Mouse (Mus musculus) liver, embryonic 15.5 days (tissue): ENCODE results near the gene St6gal1. TPM values are rescaled to one million over a fixed set of nuclear protein-coding genes. Genes with fewer than 3 reads are reported as not detected.

ENCODE experiments used
- ATAC-seq: fragments of 200-750 bp; cut with Nextera tagmentation; 2 replicates; pipeline ENCODE4 v1.8.0; 2017; ENCODE audit warnings: moderate number of reproducible peaks, mild to moderate bottlenecking, moderate library complexity; ENCODE audit not compliant: insufficient read depth
- H3K27ac ChIP-seq: fragments of 300-500 bp; sonication (generic); replicated peaks from 2 replicates; pipeline ENCODE4 v1.5.1; 2015; ENCODE audit warnings: mild to moderate bottlenecking, inconsistent platforms
- H3K27me3 ChIP-seq: fragments of 300-500 bp; sonication (generic); 2 replicates; pipeline ENCODE4 v1.6.1; 2015; ENCODE audit warnings: mild to moderate bottlenecking, inconsistent platforms
- H3K36me3 ChIP-seq: fragments of 300-500 bp; sonication (generic); replicated peaks from 2 replicates; pipeline ENCODE4 v1.6.1; 2015; ENCODE audit warnings: moderate library complexity, mild to moderate bottlenecking, inconsistent platforms
- H3K4me1 ChIP-seq: fragments of 300-500 bp; sonication (generic); replicated peaks from 2 replicates; pipeline ENCODE4 v1.6.1; 2015; ENCODE audit warnings: inconsistent platforms
- H3K4me2 ChIP-seq: fragments of 300-500 bp; sonication (generic); 2 replicates; pipeline ENCODE4 v1.6.1; 2015; ENCODE audit warnings: moderate library complexity, mild to moderate bottlenecking, inconsistent platforms
- H3K4me3 ChIP-seq: fragments of 300-500 bp; sonication (generic); replicated peaks from 2 replicates; pipeline ENCODE4 v1.5.1; 2015; ENCODE audit warnings: mild to moderate bottlenecking, inconsistent platforms
- H3K9ac ChIP-seq: fragments of 300-500 bp; sonication (generic); 2 replicates; pipeline ENCODE4 v1.6.1; 2015; ENCODE audit warnings: moderate library complexity, mild to moderate bottlenecking, inconsistent platforms
- H3K9me3 ChIP-seq: fragments of 300-500 bp; sonication (generic); replicated peaks from 2 replicates; pipeline ENCODE4 v1.6.1; 2016; ENCODE audit warnings: inconsistent platforms
- WGBS: fragments of 180-500 bp; shearing (Covaris S2); methylation state at CpG from one replicate; pipeline ENCODE4 v1.1.7; 2015; ENCODE audit warnings: mixed read lengths; ENCODE audit not compliant: insufficient replicate concordance; 5-methylcytosine and 5-hydroxymethylcytosine counted together
- polyA plus RNA-seq: library from polyadenylated mRNA; unstranded; fragments of >200 nt; fragmentation: Nextera tagmentation; extraction: Ambion mirVana; gene quantifications from 2 replicates; pipeline ENCODE4 v1.2.1, GENCODE M21; 2015

St6gal1 gene
- polyA plus RNA-seq, 1 experiment from 2014 or later: 12.9 TPM

DNA sequence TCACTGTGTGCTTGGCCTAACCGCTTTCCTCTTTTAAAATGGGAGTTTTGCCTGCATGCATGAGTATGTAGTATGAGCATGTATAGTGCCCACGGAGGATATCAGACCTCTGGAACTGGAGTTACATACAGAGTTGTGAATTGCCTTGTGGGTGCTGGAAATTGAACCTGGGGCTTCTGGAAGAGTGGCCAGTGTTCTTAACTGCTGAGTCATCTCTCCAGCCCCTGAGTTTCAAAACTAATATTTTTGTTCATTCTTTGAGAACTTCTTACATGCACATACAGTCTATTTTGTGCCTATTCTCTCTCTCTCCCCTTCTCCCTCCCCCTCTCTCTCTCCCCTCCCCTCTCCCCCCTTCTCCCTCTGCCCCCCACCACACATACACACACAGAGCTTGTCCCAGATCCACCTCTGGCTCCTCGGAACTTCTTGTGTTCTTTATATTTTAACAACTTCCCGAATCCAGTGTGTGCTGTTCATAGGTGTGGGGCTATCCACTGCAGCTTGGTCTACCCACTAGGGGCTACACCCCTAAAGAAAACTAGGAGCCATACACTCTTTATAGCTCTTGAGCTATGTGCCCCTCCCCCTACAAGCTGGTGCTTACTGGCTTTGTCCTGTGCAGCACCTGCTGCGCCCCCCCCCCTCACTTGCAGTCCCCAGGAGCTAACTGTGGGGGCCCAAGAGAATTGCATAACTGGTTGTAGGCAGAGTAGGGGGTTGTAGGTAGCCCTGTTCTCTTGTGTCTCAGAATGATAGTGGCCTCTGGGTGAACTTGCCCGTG lies 100.5 kb downstream of the St6gal1 start:
- H3K27me3 ChIP-seq: no peaks in the 10 kb centered on the region

DNA sequence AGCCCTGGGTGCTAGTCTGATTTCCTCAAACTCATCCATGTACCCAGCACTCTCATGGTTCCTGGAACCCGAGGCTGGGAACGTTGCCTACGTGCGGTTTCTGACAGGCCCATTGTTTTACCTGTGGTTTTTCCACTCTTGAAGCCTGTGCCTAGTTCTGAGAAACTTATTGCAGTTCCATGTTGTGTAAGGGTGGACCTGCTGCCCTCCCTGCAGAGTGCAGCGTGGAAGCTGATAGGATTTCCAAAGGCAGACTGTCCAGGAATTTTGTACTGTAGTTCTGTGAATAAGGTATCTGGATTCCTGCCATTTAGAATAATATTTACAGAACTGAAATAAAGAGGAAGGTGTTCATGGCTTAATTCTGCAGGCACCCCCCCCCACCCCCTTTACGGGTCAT lies 102.1 kb downstream of the St6gal1 start:
- ATAC-seq: peak; percentile 62
- H3K36me3 ChIP-seq: peaks cover 6% of the 10 kb centered on the region; the same call in 1 of the 2 replicates
- 0 out of 2 replicates have a peak, but pooled peaks cover 5% of the 10 kb centered on the region for H3K4me1 ChIP-seq
- no peak overlapping the region for H3K9ac ChIP-seq
- no peaks in the 10 kb centered on the region for H3K9me3 ChIP-seq
- 0 out of 2 replicates have a peak overlapping the region, but pooled peaks have one; percentile 45 for H3K27ac ChIP-seq
- 74% methylated on average over 6 of the region's 6 CpGs for WGBS
- H3K27me3 ChIP-seq: no peaks in the 10 kb centered on the region
- no peak overlapping the region for H3K4me2 ChIP-seq
- H3K4me3 ChIP-seq: no peak overlapping the region

More for the DNA sequence above, 100.5 kb downstream of the St6gal1 start:
- Histone ChIP-seq H3K4me1 (peaks cover 17% of the 10 kb centered on the region), H3K36me3 (peaks cover 13% of the 10 kb centered on the region; the same call in 1 of the 2 replicates), H3K4me3 (no peak overlapping the region), H3K4me2 (no peak overlapping the region), H3K9me3 (no peaks in the 10 kb centered on the region), H3K9ac (no peak overlapping the region), H3K27ac (no peak overlapping the region)
- ATAC-seq: no peak
- 55% methylated on average over 6 of the region's 6 CpGs for WGBS

DNA sequence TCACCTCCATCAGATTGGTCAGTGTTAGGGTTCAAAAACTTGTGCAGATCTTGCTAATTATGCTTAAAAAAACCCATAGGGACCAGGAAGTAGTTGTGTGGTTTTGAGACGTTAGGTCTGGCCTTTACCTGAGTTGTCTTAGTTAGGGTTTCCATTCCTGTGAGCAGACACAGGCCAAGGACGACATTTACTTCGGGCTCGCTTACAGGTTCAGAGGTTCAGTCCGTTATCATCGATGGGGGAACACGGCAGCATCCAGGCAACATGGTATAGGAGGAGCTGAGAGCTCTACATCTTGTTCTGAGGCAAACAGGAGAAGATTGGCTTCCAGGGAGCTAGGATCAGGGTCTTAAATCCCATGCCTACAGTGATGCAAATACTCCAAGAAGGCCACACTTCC lies 102.7 kb downstream of the St6gal1 start:
- H3K9me3 ChIP-seq: no peaks in the 10 kb centered on the region
- 70% methylated on average over 7 of the region's 7 CpGs for WGBS
- 0 out of 2 replicates have a peak, but pooled peaks cover 2% of the 10 kb centered on the region for H3K36me3 ChIP-seq

DNA sequence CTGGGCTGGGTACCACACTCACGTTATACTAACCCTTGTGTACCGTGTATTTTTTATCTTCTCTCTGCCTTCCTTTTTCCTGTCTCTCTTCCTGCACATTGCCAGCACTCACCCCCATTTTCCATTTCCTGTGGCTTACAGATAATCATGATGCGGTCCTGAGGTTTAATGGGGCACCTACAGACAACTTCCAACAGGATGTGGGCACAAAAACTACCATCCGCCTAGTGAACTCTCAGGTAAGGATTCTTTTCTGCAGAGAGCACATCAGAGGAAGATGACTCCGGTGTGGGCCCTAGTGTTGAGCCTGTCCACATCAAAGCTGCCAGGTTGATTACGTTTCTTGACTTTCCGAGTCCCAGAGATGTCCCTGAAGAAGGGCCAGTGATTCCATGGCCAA lies 103.7 kb downstream of the St6gal1 start:
- Histone ChIP-seq H3K36me3 (0 out of 2 replicates have a peak, but pooled peaks cover 2% of the 10 kb centered on the region), H3K4me2 (no peak overlapping the region), H3K4me1 (0 out of 2 replicates have a peak, but pooled peaks cover 5% of the 10 kb centered on the region), H3K4me3 (no peak overlapping the region), H3K27me3 (no peaks in the 10 kb centered on the region), H3K9me3 (no peaks in the 10 kb centered on the region), H3K27ac (no peak overlapping the region), H3K9ac (no peak overlapping the region)
- 32% methylated on average over 7 of the region's 7 CpGs for WGBS
- no peak for ATAC-seq

More for the DNA sequence above, 102.7 kb downstream of the St6gal1 start:
- Histone ChIP-seq H3K4me1 (0 out of 2 replicates have a peak, but pooled peaks cover 5% of the 10 kb centered on the region), H3K9ac (no peak overlapping the region), H3K4me3 (no peak overlapping the region), H3K27ac (no peak overlapping the region), H3K4me2 (no peak overlapping the region), H3K27me3 (no peaks in the 10 kb centered on the region)
- no peak for ATAC-seq

DNA sequence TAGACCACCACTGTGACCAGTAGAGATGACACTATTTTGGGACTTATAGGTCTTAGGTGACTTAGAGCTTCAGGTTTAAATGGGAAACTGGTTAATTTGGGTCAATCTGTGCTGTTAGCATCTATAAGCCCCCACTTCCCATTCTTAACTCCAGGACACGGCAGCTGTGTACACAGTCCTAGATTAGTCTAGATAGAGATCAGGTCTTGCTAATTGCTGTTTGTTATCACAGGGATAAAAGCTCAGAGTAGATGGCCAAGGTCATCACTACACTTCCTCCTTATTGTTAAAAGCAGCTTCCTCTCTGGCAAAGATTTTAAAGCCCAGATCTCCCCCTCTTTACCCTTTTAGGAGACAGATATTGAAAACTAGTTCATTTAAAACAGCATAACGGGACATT lies 107.6 kb downstream of the St6gal1 start:
- Histone ChIP-seq H3K9me3 (no peaks in the 10 kb centered on the region), H3K4me3 (no peak overlapping the region), H3K4me1 (peaks cover 2% of the 10 kb centered on the region; the same call in 1 of the 2 replicates), H3K27me3 (no peaks in the 10 kb centered on the region), H3K27ac (no peak overlapping the region), H3K4me2 (no peak overlapping the region), H3K9ac (no peak overlapping the region), H3K36me3 (0 out of 2 replicates have a peak, but pooled peaks cover 2% of the 10 kb centered on the region)
- no peak for ATAC-seq
- 28% methylated on average over 2 of the region's 2 CpGs for WGBS

DNA sequence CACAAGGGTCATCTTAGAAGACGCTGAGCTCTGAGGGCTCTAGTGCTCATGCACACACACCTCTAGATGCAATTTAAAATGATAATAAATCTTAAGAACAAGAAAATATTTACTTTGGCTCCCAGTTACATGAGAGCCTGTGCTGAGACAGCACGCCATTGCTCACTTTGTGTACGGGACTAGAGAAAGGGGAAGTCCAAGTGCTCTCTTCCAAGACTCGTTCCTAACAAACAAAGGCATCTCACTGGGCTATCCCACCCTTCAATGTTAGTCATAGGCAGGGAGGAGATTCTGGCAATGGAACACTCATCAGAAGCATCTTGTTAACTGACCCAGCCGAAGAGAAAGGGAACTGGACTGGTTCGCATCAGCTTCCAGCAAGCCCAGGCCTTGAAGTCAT lies 108.1 kb downstream of the St6gal1 start:
- Histone ChIP-seq H3K9ac (no peak overlapping the region), H3K4me2 (no peak overlapping the region), H3K27ac (no peak overlapping the region), H3K4me1 (peaks cover 2% of the 10 kb centered on the region; the same call in 1 of the 2 replicates), H3K9me3 (no peaks in the 10 kb centered on the region), H3K4me3 (no peak overlapping the region), H3K36me3 (0 out of 2 replicates have a peak, but pooled peaks cover 2% of the 10 kb centered on the region), H3K27me3 (no peaks in the 10 kb centered on the region)
- 53% methylated on average over 6 of the region's 6 CpGs for WGBS
- ATAC-seq: no peak

DNA sequence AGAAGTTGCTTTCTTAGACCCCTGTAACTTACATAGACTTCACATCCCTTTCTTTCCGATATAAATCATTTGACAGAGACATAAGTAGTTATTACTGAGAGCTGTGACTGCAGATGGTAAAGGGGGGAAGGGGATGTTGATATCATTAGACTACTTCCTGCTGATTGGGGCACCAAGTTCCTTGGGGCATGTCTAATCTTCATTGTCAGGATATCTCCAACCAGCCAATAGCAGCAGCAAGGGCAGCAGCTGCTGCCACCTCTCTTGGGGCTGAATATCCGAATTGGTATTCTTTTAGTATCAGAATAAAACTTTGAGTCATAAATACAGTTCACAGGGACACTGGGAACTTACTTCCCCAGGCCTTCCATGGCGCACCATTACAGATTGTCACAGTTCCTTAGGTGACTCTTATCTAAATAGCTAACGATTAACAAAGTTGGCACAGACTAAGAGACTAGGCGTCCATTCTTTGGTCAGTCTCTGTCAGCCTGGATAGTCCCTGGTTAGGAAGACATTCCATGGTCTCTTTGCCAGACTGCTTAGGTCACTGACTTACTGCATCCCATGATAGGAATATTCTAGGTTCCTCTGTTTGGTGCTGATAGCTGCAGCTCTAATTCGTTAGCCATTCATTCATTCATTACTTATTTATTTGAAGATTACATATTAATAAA lies 109.5 kb downstream of the St6gal1 start:
- Histone ChIP-seq H3K9ac (no peak overlapping the region), H3K36me3 (peaks cover 7% of the 10 kb centered on the region; the same call in 1 of the 2 replicates), H3K27me3 (no peaks in the 10 kb centered on the region), H3K4me3 (no peak overlapping the region), H3K4me2 (no peak overlapping the region), H3K27ac (no peak overlapping the region), H3K4me1 (peaks cover 2% of the 10 kb centered on the region; the same call in 1 of the 2 replicates), H3K9me3 (no peaks in the 10 kb centered on the region)
- ATAC-seq: no peak
- WGBS: 38% methylated on average over 6 of the region's 6 CpGs

DNA sequence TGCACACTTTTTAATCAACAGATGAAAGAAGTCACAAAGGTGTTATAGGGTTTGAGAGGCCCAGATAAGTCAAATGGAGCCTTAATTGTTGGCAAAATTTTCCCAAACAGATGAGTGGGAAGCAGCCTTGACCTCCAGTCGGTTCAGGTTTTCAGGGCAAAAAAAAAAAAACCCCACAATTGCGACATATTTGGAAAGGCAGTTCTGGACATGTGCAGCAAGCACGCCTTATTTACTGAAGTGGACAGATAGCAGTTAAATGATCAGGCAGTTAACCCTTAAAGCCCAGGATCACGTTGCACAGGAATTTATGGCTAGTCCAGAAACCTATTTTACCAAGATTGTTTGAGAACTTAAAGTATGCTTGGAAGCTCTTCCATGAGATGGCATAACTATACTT lies 112.8 kb downstream of the St6gal1 start:
- Histone ChIP-seq H3K4me3 (no peak overlapping the region), H3K36me3 (peaks cover 16% of the 10 kb centered on the region), H3K4me2 (no peak overlapping the region), H3K4me1 (peaks cover 2% of the 10 kb centered on the region; the same call in 1 of the 2 replicates), H3K9me3 (no peaks in the 10 kb centered on the region), H3K27ac (0 out of 2 replicates have a peak overlapping the region, but pooled peaks have one; percentile 2), H3K27me3 (no peaks in the 10 kb centered on the region), H3K9ac (no peak overlapping the region)
- WGBS: 35% methylated on average over 4 of the region's 4 CpGs
- peak; percentile 28; the same call in 1 of the 2 replicates for ATAC-seq

DNA sequence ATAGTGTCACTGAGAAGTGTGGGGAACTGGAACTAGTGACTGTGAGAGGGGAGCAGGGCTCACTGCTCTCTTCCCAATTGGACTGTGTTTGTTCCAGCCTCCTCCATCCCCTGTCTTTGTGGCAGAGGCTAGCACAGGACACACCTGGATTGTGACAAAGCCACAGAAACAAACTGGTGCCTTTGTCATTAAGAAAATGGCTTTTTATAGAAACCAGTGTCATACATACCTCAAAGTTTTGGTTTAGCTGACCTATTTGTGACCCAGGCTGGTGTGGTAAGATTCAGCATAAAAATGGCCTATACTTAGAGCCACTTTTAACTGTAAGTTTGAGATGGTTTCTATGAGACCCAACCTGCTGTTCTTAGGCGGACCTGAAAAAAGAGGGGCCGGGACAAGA lies 116.7 kb downstream of the St6gal1 start:
- no peak for ATAC-seq
- H3K4me2 ChIP-seq: no peak overlapping the region
- H3K9me3 ChIP-seq: no peaks in the 10 kb centered on the region
- no peak overlapping the region for H3K27ac ChIP-seq
- no peak overlapping the region for H3K4me3 ChIP-seq
- H3K4me1 ChIP-seq: no peaks in the 10 kb centered on the region
- WGBS: 78% methylated on average over 2 of the region's 2 CpGs
- no peaks in the 10 kb centered on the region for H3K27me3 ChIP-seq
- no peak overlapping the region for H3K9ac ChIP-seq
- peaks cover 23% of the 10 kb centered on the region for H3K36me3 ChIP-seq

DNA sequence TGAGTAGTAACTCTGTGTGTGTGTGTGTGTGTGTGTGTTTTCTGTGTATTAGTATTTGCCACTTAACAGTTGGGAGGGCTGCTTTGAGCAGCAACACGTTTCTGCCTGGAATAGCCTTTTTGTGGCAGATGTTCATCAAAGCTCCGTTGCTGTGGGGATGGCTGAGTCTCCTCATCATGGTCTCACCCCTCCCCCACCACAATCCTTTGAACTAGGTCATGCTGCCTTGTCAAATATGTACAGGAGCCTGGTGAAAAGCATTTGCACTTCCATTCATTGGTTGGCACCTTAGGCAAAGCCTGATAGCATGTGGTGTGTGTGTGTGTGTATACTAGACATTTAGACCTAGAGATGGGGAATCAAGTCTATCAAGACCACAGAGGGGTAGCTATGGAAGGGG lies 126.3 kb downstream of the St6gal1 start:
- H3K36me3 ChIP-seq: 0 out of 2 replicates have a peak, but pooled peaks cover 7% of the 10 kb centered on the region
- 28% methylated on average over 2 of the region's 2 CpGs for WGBS
- no peak overlapping the region for H3K9ac ChIP-seq
- H3K4me2 ChIP-seq: no peak overlapping the region
- ATAC-seq: no peak
- H3K27ac ChIP-seq: no peak overlapping the region
- H3K27me3 ChIP-seq: no peaks in the 10 kb centered on the region
- H3K4me1 ChIP-seq: no peaks in the 10 kb centered on the region
- no peaks in the 10 kb centered on the region for H3K9me3 ChIP-seq
- H3K4me3 ChIP-seq: no peak overlapping the region

DNA sequence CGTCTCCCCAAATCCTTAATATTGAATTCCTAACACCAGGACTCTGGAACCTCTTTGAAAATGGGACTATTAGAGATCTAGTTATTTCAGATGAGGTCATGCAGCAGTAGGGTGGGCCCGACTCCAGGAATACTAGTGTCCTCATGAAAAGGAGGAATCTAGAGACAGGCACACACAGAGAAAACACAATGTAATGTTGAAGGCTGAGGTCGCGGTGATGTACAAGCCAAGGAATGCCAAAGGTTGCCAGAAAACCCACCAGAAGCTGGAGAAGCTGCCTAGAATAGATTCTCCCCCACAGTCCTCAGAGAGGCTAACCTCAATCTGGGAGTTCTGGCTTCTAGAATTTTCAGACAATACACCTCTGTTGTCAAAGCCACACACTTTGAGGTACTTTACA lies 136.5 kb downstream of the St6gal1 start:
- H3K9ac ChIP-seq: no peak overlapping the region
- no peaks in the 10 kb centered on the region for H3K27me3 ChIP-seq
- no peaks in the 10 kb centered on the region for H3K4me1 ChIP-seq
- no peak overlapping the region for H3K4me3 ChIP-seq
- no peaks in the 10 kb centered on the region for H3K9me3 ChIP-seq
- no peak overlapping the region for H3K27ac ChIP-seq
- ATAC-seq: no peak
- 66% methylated on average over 4 of the region's 4 CpGs for WGBS
- no peak overlapping the region for H3K4me2 ChIP-seq
- peaks cover 12% of the 10 kb centered on the region; the same call in 1 of the 2 replicates for H3K36me3 ChIP-seq
